Mouse (Mus musculus) thymus, adult 2 months (tissue): ENCODE measurements around the gene Mapk9. TPM values are rescaled to one million over a fixed set of nuclear protein-coding genes. Genes with fewer than 3 reads are reported as not detected.

Experiments
- DNase-seq: peaks from one replicate; pipeline ENCODE4 v3.0.0; 2021
- H3K27ac ChIP-seq: fragments of 200-500 bp; 2 replicates; pipeline ENCODE4 v1.5.1; 2012; ENCODE audit warnings: low read length, control low read depth; ENCODE audit not compliant: control insufficient read depth, insufficient read depth
- H3K27me3 ChIP-seq: fragments of 200-500 bp; 2 replicates; pipeline ENCODE4 v1.6.1; 2012; ENCODE audit warnings: mild to moderate bottlenecking, low read length, moderate library complexity, mixed read lengths; ENCODE audit not compliant: control insufficient read depth, insufficient read depth
- H3K36me3 ChIP-seq: fragments of 200-500 bp; 2 replicates; pipeline ENCODE4 v1.6.1; 2012; ENCODE audit warnings: mild to moderate bottlenecking, low read length, moderate library complexity; ENCODE audit not compliant: control insufficient read depth, insufficient read depth
- H3K4me1 ChIP-seq: fragments of 200-500 bp; replicated peaks from 2 replicates; pipeline ENCODE4 v1.6.1; 2012; ENCODE audit warnings: low read length; ENCODE audit not compliant: control insufficient read depth, insufficient read depth
- H3K4me3 ChIP-seq: fragments of 200-500 bp; 2 replicates; pipeline ENCODE4 v1.5.1; 2012; ENCODE audit warnings: mild to moderate bottlenecking, low read length, control low read depth, moderate library complexity; ENCODE audit not compliant: control insufficient read depth, insufficient read depth
- CTCF ChIP-seq: fragments of 200-500 bp; IDR thresholded peaks from 2 replicates; pipeline ENCODE4 v1.5.1; 2012; ENCODE audit warnings: mild to moderate bottlenecking, control low read depth, low read length, moderate library complexity, borderline replicate concordance; ENCODE audit not compliant: control insufficient read depth, poor library complexity, insufficient read depth; ENCODE audit errors: extremely low read depth
- POLR2A ChIP-seq: fragments of 200-500 bp; IDR thresholded peaks from 2 replicates; pipeline ENCODE4 v1.6.1; 2012; ENCODE audit warnings: mild to moderate bottlenecking, low read length, control low read depth, moderate library complexity; ENCODE audit not compliant: control insufficient read depth, poor library complexity, insufficient read depth; ENCODE audit errors: extremely low read depth
- WGBS: fragments of 180-500 bp; shearing (Covaris S2); methylation state at CpG from one replicate; pipeline ENCODE4 v1.1.7; 2018; 5-methylcytosine and 5-hydroxymethylcytosine counted together
- polyA plus RNA-seq: library from polyadenylated mRNA; depleted of rRNA; stranded (reverse); fragments of >200 nt; gene quantifications from 2 replicates; pipeline ENCODE4 v1.2.3, GENCODE M21; 2012

The Mapk9 gene
- polyA plus RNA-seq, 1 experiment: 30.1 TPM

DNA sequence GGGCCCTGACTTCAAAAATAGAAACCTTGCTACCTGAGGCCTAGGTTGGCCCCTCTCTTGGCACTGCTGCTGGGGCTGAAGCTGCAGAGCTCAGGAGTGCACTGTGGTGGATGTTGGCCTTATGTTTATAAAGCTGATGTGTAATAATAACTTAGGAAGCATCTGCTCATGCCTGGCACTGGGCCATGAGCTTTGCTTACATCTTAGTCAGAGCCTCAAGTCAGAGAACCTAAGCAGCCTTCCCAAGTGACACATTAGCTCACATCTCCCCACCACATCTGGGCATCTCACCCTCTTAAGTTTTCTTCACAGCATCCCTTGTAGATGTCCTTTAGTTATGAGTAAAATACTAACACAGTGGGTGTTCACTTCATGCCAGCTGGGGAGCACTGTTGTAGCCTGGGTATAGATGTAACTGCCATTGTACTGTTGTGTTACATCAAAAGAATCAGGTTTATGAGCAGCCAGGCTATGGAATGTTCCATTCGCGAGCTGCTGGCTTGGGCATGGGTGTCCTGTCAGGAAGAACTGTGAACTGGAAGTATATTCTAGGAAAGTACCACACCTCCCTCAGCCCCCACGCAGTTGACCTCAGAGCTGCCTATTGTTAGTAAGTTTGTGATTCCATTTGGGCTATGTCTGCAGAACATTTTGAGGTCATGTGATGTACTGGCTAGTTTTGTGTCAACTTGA lies 33.5 kb downstream of the Mapk9 start:
- H3K36me3 ChIP-seq: peaks cover 29% of the 10 kb centered on the region
- WGBS: 94% methylated on average over 3 of the region's 3 CpGs

DNA sequence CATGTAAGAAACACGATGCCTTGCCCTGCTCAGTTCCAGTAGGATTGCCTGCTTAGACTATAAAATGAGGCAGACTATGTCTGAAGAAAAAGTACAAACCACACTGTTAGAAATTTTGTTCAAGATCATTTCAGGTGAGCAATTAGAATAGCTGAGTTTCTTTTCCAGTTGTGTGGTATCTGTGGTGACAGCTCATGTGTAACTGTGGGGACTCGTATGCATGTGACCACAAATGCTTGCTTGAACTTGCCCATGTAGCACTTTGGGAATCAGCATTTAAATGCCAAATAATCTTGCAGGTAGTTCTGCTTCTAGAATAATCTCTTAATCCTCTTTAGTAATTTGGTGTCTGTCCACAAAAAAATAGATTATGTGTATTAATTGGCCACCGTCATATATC lies 36.8 kb downstream of the Mapk9 start:
- Histone ChIP-seq H3K4me3 (no peak overlapping the region), H3K36me3 (peaks cover 29% of the 10 kb centered on the region), H3K27me3 (no peaks in the 10 kb centered on the region), H3K4me1 (no peaks in the 10 kb centered on the region), H3K27ac (no peak overlapping the region)
- no peak for DNase-seq
- TF ChIP-seq POLR2A: no peak
- TF ChIP-seq CTCF: no peak
- 81% methylated on average over 3 of the region's 3 CpGs for WGBS

More for the DNA sequence above, 33.5 kb downstream of the Mapk9 start:
- DNase-seq: no peak
- H3K27ac ChIP-seq: no peak overlapping the region
- H3K4me3 ChIP-seq: no peak overlapping the region
- TF ChIP-seq POLR2A (no peak), CTCF (no peak)
- no peaks in the 10 kb centered on the region for H3K27me3 ChIP-seq
- H3K4me1 ChIP-seq: no peaks in the 10 kb centered on the region

DNA sequence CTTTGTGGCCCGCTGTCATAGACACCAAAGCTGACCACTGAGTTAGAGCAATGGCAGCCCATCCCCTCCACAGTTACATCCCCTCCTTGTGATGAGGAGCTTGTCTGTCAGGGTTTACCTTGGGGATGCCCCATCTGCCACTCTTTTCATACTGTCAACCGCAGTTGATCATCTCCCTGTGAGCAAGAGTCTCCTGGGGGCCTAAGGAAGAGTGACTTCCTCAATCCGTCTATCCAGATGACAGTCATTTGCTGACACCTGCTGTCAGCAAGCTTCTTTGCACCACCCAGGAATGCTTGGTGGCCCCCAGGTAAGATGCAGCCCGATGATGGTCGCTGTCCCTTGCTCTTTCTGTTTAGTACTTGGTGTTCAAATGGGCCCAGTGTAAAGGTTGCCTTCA lies 41.9 kb downstream of the Mapk9 start:
- H3K4me1 ChIP-seq: no peaks in the 10 kb centered on the region
- WGBS: 92% methylated on average over 5 of the region's 5 CpGs
- peaks cover 1% of the 10 kb centered on the region for H3K36me3 ChIP-seq
- no peak overlapping the region for H3K4me3 ChIP-seq
- DNase-seq: no peak
- TF ChIP-seq POLR2A (no peak), CTCF (no peak)
- no peaks in the 10 kb centered on the region for H3K27me3 ChIP-seq
- no peak overlapping the region for H3K27ac ChIP-seq

DNA sequence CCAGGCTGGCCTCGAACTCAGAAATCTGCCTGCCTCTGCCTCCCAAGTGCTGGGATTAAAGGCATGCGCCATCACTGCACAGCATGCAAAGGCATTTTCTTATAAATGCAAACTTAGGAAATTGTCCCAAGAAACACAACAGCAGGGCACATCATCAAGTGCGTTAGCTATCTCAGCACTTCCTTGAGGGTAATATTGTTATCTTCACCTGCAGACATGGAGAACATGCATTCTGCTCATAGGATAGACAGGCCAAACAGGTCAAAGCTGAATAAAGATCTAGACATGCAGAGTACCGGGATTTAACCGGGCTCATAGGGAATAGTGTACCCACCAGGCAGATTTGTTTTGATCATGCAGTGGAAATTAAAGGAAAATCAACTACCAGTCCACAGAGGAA lies 45.4 kb downstream of the Mapk9 start:
- WGBS: 93% methylated on average over 5 of the region's 5 CpGs
- DNase-seq: no peak
- TF ChIP-seq POLR2A (no peak), CTCF (no peak)
- H3K27ac ChIP-seq: no peak overlapping the region
- no peaks in the 10 kb centered on the region for H3K4me1 ChIP-seq
- H3K36me3 ChIP-seq: no peaks in the 10 kb centered on the region; the same call in 1 of the 2 replicates
- H3K27me3 ChIP-seq: no peaks in the 10 kb centered on the region
- no peak overlapping the region for H3K4me3 ChIP-seq

DNA sequence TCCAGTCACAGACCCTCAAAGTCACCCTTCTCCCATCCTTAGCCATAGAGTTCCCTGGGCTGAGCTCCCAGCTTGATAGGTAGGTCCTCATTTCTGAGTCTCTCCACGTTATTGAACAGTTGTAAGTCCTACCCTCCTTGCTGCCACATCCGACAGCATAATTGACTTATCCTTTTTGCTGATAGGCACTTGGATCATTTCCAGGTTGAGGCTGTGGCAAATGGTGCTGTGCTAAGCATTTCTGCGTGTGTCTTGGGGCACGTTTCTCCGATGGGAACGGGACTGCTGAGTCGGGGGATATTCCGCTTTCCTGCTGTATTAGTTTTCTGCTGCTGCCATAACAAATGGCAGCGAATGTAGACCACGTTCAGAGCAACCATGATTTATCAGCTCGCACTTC lies 47.3 kb downstream of the Mapk9 start:
- WGBS: 89% methylated on average over 11 of the region's 11 CpGs
- H3K4me1 ChIP-seq: no peaks in the 10 kb centered on the region

DNA sequence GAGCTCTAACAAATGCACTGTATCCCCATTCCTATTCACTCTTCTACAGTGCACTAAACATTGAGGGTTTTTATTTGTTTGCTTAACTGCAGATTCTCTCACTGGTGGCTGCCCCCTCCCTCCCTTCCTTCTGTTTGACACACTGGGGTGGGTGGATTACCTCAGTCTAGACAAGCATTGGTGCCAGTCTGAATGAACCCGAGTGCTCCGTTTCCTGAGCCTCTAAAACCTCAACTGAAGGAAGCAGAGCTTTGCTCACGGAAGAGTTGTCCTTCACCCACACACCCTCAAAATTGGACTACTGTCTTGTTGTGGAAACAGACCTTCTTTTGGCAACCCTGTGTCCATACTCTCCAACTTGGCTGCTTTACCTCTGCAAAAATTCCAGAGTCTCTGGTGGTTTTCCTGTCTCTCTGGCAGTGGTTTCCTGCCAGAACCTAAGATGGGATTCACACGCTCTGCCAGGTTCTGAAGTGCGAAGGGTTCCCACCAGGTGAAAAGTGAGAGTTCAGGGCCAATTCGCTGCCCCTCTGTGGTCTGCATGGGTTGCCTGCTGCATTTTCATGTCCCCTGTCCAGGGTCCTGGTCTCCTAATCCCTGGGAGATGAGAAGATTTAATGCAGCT lies 49.5 kb downstream of the Mapk9 start:
- H3K4me3 ChIP-seq: no peak overlapping the region
- H3K36me3 ChIP-seq: no peaks in the 10 kb centered on the region
- no peak for TF ChIP-seq POLR2A
- TF ChIP-seq CTCF: no peak
- WGBS: 8% methylated on average over 6 of the region's 6 CpGs
- H3K27me3 ChIP-seq: peaks cover under 1% of the 10 kb centered on the region; the same call in 1 of the 2 replicates
- DNase-seq: no peak
- H3K27ac ChIP-seq: no peak overlapping the region
- no peaks in the 10 kb centered on the region for H3K4me1 ChIP-seq

More for the DNA sequence above, 47.3 kb downstream of the Mapk9 start:
- Histone ChIP-seq H3K36me3 (no peaks in the 10 kb centered on the region), H3K4me3 (no peak overlapping the region), H3K27me3 (no peaks in the 10 kb centered on the region), H3K27ac (no peak overlapping the region)
- TF ChIP-seq CTCF (no peak), POLR2A (no peak)
- no peak for DNase-seq
